Mouse (Mus musculus): Measurements from ENCODE around the gene Mylk. TPM values are rescaled to one million over a fixed set of nuclear protein-coding genes. Genes with fewer than 3 reads are reported as not detected.

The Mylk gene
- polyA plus RNA-seq, 1 experiment from 2014 or later, result 4.2 TPM

- H3K36me3 ChIP-seq (ENCODE audit: control insufficient read depth, insufficient read depth, low read length), result no peaks in the 10 kb centered on the region
- DNase-seq (ENCODE audit: low spot score) (no peak), ATAC-seq (no peak)
- WGBS, result 52% methylated on average over 7 of the region's 7 CpGs
- no peak overlapping the region for H3K9ac ChIP-seq (ENCODE audit: low read length)
- H3K4me3 ChIP-seq (ENCODE audit: low read depth, low read length), result no peak overlapping the region
- H3K27me3 ChIP-seq (replicated peaks; ENCODE audit: control insufficient read depth, insufficient read depth, low read length), result no peaks in the 10 kb centered on the region
- H3K4me1 ChIP-seq (ENCODE audit: control insufficient read depth, insufficient read depth, low read length), result no peaks in the 10 kb centered on the region
- H3K27ac ChIP-seq (ENCODE audit: low read depth, low read length), result no peak overlapping the region
- H3K9me3 ChIP-seq (replicated peaks; ENCODE audit: control insufficient read depth, low read length), result no peaks in the 10 kb centered on the region
- no peak overlapping the region for H3K4me2 ChIP-seq (ENCODE audit: low read length)
Observed at GRCm38 (mm10) chr16:34854066-34854465, 109.1 kb downstream of the Mylk start.

GRCm38 (mm10) chr16:34855136-34855535, 110.1 kb downstream of the Mylk start:
- no peaks in the 10 kb centered on the region for H3K4me1 ChIP-seq (ENCODE audit: control insufficient read depth, insufficient read depth, low read length)
- WGBS, result 85% methylated on average over 6 of the region's 6 CpGs
- H3K27ac ChIP-seq (ENCODE audit: low read depth, low read length), result no peak overlapping the region
- no peak overlapping the region for H3K4me2 ChIP-seq (ENCODE audit: low read length)
- H3K4me3 ChIP-seq (ENCODE audit: low read depth, low read length), result no peak overlapping the region
- H3K36me3 ChIP-seq (ENCODE audit: control insufficient read depth, insufficient read depth, low read length), result no peaks in the 10 kb centered on the region
- DNase-seq (ENCODE audit: low spot score) (peak; percentile 16), ATAC-seq (peak; percentile 26; the same call in 1 of the 2 replicates)
- no peaks in the 10 kb centered on the region for H3K9me3 ChIP-seq (replicated peaks; ENCODE audit: control insufficient read depth, low read length)
- H3K9ac ChIP-seq (ENCODE audit: low read length), result no peak overlapping the region
- no peaks in the 10 kb centered on the region for H3K27me3 ChIP-seq (replicated peaks; ENCODE audit: control insufficient read depth, insufficient read depth, low read length)

- Histone ChIP-seq H3K4me1 (ENCODE audit: control insufficient read depth, insufficient read depth, low read length) (no peaks in the 10 kb centered on the region), H3K9me3 (replicated peaks; ENCODE audit: control insufficient read depth, low read length) (no peaks in the 10 kb centered on the region), H3K36me3 (ENCODE audit: control insufficient read depth, insufficient read depth, low read length) (no peaks in the 10 kb centered on the region), H3K27me3 (replicated peaks; ENCODE audit: control insufficient read depth, insufficient read depth, low read length) (no peaks in the 10 kb centered on the region), H3K4me2 (ENCODE audit: low read length) (no peak overlapping the region), H3K27ac (ENCODE audit: low read depth, low read length) (no peak overlapping the region), H3K4me3 (ENCODE audit: low read depth, low read length) (no peak overlapping the region), H3K9ac (ENCODE audit: low read length) (no peak overlapping the region)
- WGBS, result 72% methylated on average over 2 of the region's 2 CpGs
- ATAC-seq, result no peak
- DNase-seq (ENCODE audit: low spot score), result no peak
Observed at GRCm38 (mm10) chr16:34855751-34856150, 110.7 kb downstream of the Mylk start.

- Histone ChIP-seq H3K27me3 (replicated peaks; ENCODE audit: control insufficient read depth, insufficient read depth, low read length) (no peaks in the 10 kb centered on the region), H3K4me2 (ENCODE audit: low read length) (no peak overlapping the region), H3K4me1 (ENCODE audit: control insufficient read depth, insufficient read depth, low read length) (no peaks in the 10 kb centered on the region), H3K9me3 (replicated peaks; ENCODE audit: control insufficient read depth, low read length) (no peaks in the 10 kb centered on the region), H3K9ac (ENCODE audit: low read length) (no peak overlapping the region), H3K4me3 (ENCODE audit: low read depth, low read length) (no peak overlapping the region), H3K36me3 (ENCODE audit: control insufficient read depth, insufficient read depth, low read length) (no peaks in the 10 kb centered on the region), H3K27ac (ENCODE audit: low read depth, low read length) (no peak overlapping the region)
- ATAC-seq (no peak), DNase-seq (ENCODE audit: low spot score) (no peak)
- 88% methylated on average over 5 of the region's 5 CpGs for WGBS
Observed at GRCm38 (mm10) chr16:34857631-34858030, 112.6 kb downstream of the Mylk start.

- H3K4me3 ChIP-seq (ENCODE audit: low read depth, low read length), result no peak overlapping the region
- 96% methylated on average over 3 of the region's 3 CpGs for WGBS
- H3K36me3 ChIP-seq (ENCODE audit: control insufficient read depth, insufficient read depth, low read length), result no peaks in the 10 kb centered on the region
- no peak overlapping the region for H3K27ac ChIP-seq (ENCODE audit: low read depth, low read length)
- no peak overlapping the region for H3K4me2 ChIP-seq (ENCODE audit: low read length)
- ATAC-seq (no peak), DNase-seq (ENCODE audit: low spot score) (no peak)
- no peak overlapping the region for H3K9ac ChIP-seq (ENCODE audit: low read length)
- no peaks in the 10 kb centered on the region for H3K27me3 ChIP-seq (replicated peaks; ENCODE audit: control insufficient read depth, insufficient read depth, low read length)
- no peaks in the 10 kb centered on the region for H3K4me1 ChIP-seq (ENCODE audit: control insufficient read depth, insufficient read depth, low read length)
- no peaks in the 10 kb centered on the region for H3K9me3 ChIP-seq (replicated peaks; ENCODE audit: control insufficient read depth, low read length)
Observed at GRCm38 (mm10) chr16:34860761-34861160, 115.8 kb downstream of the Mylk start.

- Histone ChIP-seq H3K9ac (ENCODE audit: low read length) (no peak overlapping the region), H3K4me3 (ENCODE audit: low read depth, low read length) (no peak overlapping the region), H3K27ac (ENCODE audit: low read depth, low read length) (no peak overlapping the region), H3K36me3 (ENCODE audit: control insufficient read depth, insufficient read depth, low read length) (no peaks in the 10 kb centered on the region), H3K4me1 (ENCODE audit: control insufficient read depth, insufficient read depth, low read length) (no peaks in the 10 kb centered on the region), H3K27me3 (replicated peaks; ENCODE audit: control insufficient read depth, insufficient read depth, low read length) (no peaks in the 10 kb centered on the region), H3K9me3 (replicated peaks; ENCODE audit: control insufficient read depth, low read length) (no peaks in the 10 kb centered on the region), H3K4me2 (ENCODE audit: low read length) (no peak overlapping the region)
- no peak for ATAC-seq
- no peak for DNase-seq (ENCODE audit: low spot score)
- WGBS, result 91% methylated on average over 10 of the region's 10 CpGs
Observed at GRCm38 (mm10) chr16:34861744-34862365, 116.8 kb downstream of the Mylk start.

- Histone ChIP-seq H3K36me3 (ENCODE audit: control insufficient read depth, insufficient read depth, low read length) (no peaks in the 10 kb centered on the region), H3K27ac (ENCODE audit: low read depth, low read length) (no peak overlapping the region), H3K27me3 (replicated peaks; ENCODE audit: control insufficient read depth, insufficient read depth, low read length) (no peaks in the 10 kb centered on the region), H3K4me2 (ENCODE audit: low read length) (no peak overlapping the region), H3K9me3 (replicated peaks; ENCODE audit: control insufficient read depth, low read length) (no peaks in the 10 kb centered on the region), H3K9ac (ENCODE audit: low read length) (no peak overlapping the region), H3K4me3 (ENCODE audit: low read depth, low read length) (no peak overlapping the region), H3K4me1 (ENCODE audit: control insufficient read depth, insufficient read depth, low read length) (no peaks in the 10 kb centered on the region)
- DNase-seq (ENCODE audit: low spot score) (no peak), ATAC-seq (no peak)
- 90% methylated on average over 4 of the region's 4 CpGs for WGBS
Observed at GRCm38 (mm10) chr16:34865373-34865772, 120.4 kb downstream of the Mylk start.

GRCm38 (mm10) chr16:34867217-34867616, 122.2 kb downstream of the Mylk start:
- no peaks in the 10 kb centered on the region for H3K27me3 ChIP-seq (replicated peaks; ENCODE audit: control insufficient read depth, insufficient read depth, low read length)
- H3K27ac ChIP-seq (ENCODE audit: low read depth, low read length), result no peak overlapping the region
- H3K4me1 ChIP-seq (ENCODE audit: control insufficient read depth, insufficient read depth, low read length), result no peaks in the 10 kb centered on the region
- WGBS, result 97% methylated on average over 2 of the region's 2 CpGs
- no peaks in the 10 kb centered on the region for H3K9me3 ChIP-seq (replicated peaks; ENCODE audit: control insufficient read depth, low read length)
- no peak overlapping the region for H3K9ac ChIP-seq (ENCODE audit: low read length)
- DNase-seq (ENCODE audit: low spot score) (no peak), ATAC-seq (no peak)
- no peak overlapping the region for H3K4me3 ChIP-seq (ENCODE audit: low read depth, low read length)
- no peak overlapping the region for H3K4me2 ChIP-seq (ENCODE audit: low read length)
- no peaks in the 10 kb centered on the region for H3K36me3 ChIP-seq (ENCODE audit: control insufficient read depth, insufficient read depth, low read length)

- Histone ChIP-seq H3K4me2 (ENCODE audit: low read length) (no peak overlapping the region), H3K9me3 (replicated peaks; ENCODE audit: control insufficient read depth, low read length) (no peaks in the 10 kb centered on the region), H3K27me3 (replicated peaks; ENCODE audit: control insufficient read depth, insufficient read depth, low read length) (no peaks in the 10 kb centered on the region), H3K36me3 (ENCODE audit: control insufficient read depth, insufficient read depth, low read length) (no peaks in the 10 kb centered on the region), H3K9ac (ENCODE audit: low read length) (no peak overlapping the region), H3K4me3 (ENCODE audit: low read depth, low read length) (no peak overlapping the region), H3K27ac (ENCODE audit: low read depth, low read length) (no peak overlapping the region), H3K4me1 (ENCODE audit: control insufficient read depth, insufficient read depth, low read length) (no peaks in the 10 kb centered on the region)
- ATAC-seq (no peak), DNase-seq (ENCODE audit: low spot score) (no peak)
- 92% methylated on average over 18 of the region's 18 CpGs for WGBS
Observed at GRCm38 (mm10) chr16:34880031-34880778, 135.2 kb downstream of the Mylk start.
